Mouse (Mus musculus): ENCODE data around the gene Cadps2. TPM values are rescaled to one million over a fixed set of nuclear protein-coding genes. Genes with fewer than 3 reads are reported as not detected.

Cadps2 gene
- total and polyA plus RNA-seq, 3 experiments = not detected

Other genes with a start within 250 kb of the Cadps2 start
- gene Rnf133, start 189.1 kb downstream of the Cadps2 start, total RNA-seq (2012; rRNA removed) = not detected in 2 replicates
- gene Rnf133, start 189.1 kb downstream of the Cadps2 start, total RNA-seq (2014; rRNA removed) = not detected in 2 replicates
- not detected in 2 replicates for gene Rnf133, start 189.1 kb downstream of the Cadps2 start, polyA plus RNA-seq (2012; ENCODE audit: insufficient read length, low read depth)
- not detected in 2 replicates for gene Rnf148, start 184.3 kb downstream of the Cadps2 start, total RNA-seq (2012; rRNA removed)
- not detected in 2 replicates for gene Rnf148, start 184.3 kb downstream of the Cadps2 start, total RNA-seq (2014; rRNA removed)
- not detected in 2 replicates for gene Rnf148, start 184.3 kb downstream of the Cadps2 start, polyA plus RNA-seq (2012; ENCODE audit: insufficient read length, low read depth)
- gene Tas2r118, start 130.6 kb upstream of the Cadps2 start, total RNA-seq (2012; rRNA removed) = not detected in 2 replicates
- not detected in 2 replicates for gene Tas2r118, start 130.6 kb upstream of the Cadps2 start, total RNA-seq (2014; rRNA removed)
- gene Tas2r118, start 130.6 kb upstream of the Cadps2 start, polyA plus RNA-seq (2012; ENCODE audit: insufficient read length, low read depth) = not detected in 2 replicates

All from CH12.LX (cell line).